In the genomic region with DNA sequence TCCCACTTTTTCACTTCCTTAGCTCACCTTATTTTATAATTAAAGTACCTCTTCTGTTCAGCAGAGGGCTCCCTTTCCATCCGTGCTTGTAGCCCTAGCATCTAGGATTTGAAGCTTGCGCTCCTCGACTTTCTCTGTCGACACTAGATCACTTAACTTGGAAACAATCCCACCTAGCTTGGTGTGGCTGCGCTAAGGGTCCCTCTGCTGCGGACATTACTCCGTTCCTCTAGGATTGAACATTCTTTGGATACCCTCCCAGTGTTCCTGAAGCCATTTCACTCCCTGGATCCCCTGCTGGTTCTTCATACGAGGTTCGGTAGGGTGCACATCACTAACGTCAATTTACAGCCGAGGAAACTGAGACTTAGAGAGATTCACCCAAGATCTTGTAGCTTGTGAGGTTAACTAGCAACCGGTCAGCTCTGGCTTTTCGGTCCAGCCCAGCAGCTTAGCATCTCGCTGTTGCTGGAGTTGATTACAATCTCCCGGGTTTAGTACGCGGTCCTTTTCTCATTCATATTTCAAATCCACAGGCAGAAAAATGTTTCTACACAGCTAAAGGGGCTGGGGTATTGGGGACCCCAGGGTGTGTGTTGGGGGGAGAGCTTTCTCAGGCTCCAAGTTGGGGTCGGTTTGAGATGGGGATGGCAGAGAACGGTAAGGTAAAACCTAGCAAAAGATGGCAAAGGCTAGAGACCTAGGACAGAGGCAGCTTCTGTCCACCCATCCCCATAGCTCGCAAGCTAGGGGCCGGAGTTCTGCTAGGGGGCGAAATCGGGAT, we compare ENCODE assay signal across 8 mouse cellular contexts. TPM values are rescaled to one million over a fixed set of nuclear protein-coding genes. Genes with fewer than 3 reads are reported as not detected.
DNase-seq lines count a peak whose midpoint lies in the region; ATAC-seq and TF ChIP-seq lines count a peak whose summit lies in the region.

No protein-coding gene starts in this region.

- H3K27me3 ChIP-seq in hindbrain, embryonic 11.5 days (ENCODE audit: control insufficient read depth, insufficient read depth, low read length) = peaks cover 3% of the 10 kb centered on the region; the same call in 1 of the 2 replicates

- TF ChIP-seq CTCF in brain, embryonic 14.5 days (IDR thresholded peaks at IDR 0.05; ENCODE audit: borderline replicate concordance, extremely low read depth, insufficient read depth, insufficient read length) = peak; percentile 68; the same call in 1 of the 2 replicates

- H3K4me1 ChIP-seq in hindbrain, embryonic 11.5 days (replicated peaks; ENCODE audit: control insufficient read depth, insufficient read depth, low read length) = no peaks in the 10 kb centered on the region; the same call in 1 of the 2 replicates

- H3K9ac ChIP-seq in hindbrain, embryonic 11.5 days (ENCODE audit: low read depth, low read length) = peak overlapping the region; percentile 49

- H3K9me3 ChIP-seq in hindbrain, embryonic 11.5 days (ENCODE audit: control insufficient read depth, low read length) = no peaks in the 10 kb centered on the region

- H3K36me3 ChIP-seq in hindbrain, embryonic 11.5 days (ENCODE audit: control insufficient read depth, insufficient read depth, low read length) = no peaks in the 10 kb centered on the region

- H3K4me2 ChIP-seq in hindbrain, embryonic 11.5 days (replicated peaks; ENCODE audit: low read depth, low read length) = peak overlapping the region; percentile 75

- 0 out of 2 replicates have a peak overlapping the region, but pooled peaks have one; percentile 7 for H3K27ac ChIP-seq in hindbrain, embryonic 11.5 days (ENCODE audit: low read depth, low read length)

- peak overlapping the region; percentile 87 for H3K4me3 ChIP-seq in hindbrain, embryonic 11.5 days (ENCODE audit: low read depth, low read length)

- no peak for TF ChIP-seq POLR2A in brain, embryonic 14.5 days (IDR thresholded peaks at IDR 0.05; ENCODE audit: borderline replicate concordance, extremely low read depth, insufficient read depth, insufficient read length, poor library complexity, severe bottlenecking)

- DNase-seq in A20 (ENCODE audit: low read depth, low spot score) = peak; percentile 6
- DNase-seq in brain, embryonic 14.5 days (ENCODE audit: low read depth) = peak; percentile 93
- DNase-seq in fibroblast of lung, adult 2 months (ENCODE audit: low read depth) = peak; percentile 16
- peak; percentile 75 for DNase-seq in hindbrain, embryonic 11.5 days (ENCODE audit: low spot score)
- DNase-seq in layer of hippocampus, postnatal 10 days (ENCODE audit: low spot score in 2 of 2) = peak; percentile 30 to 57
- peak; percentile 51 for DNase-seq in lung, postnatal 10 days
- peak; percentile 37 for DNase-seq in right cerebral cortex, postnatal 25 days
- no peak for DNase-seq in urinary bladder, postnatal 10 days (ENCODE audit: low spot score)

- WGBS in hindbrain, embryonic 11.5 days = under 1% methylated on average over 22 of the region's 23 CpGs

- peak; percentile 11 for ATAC-seq in hindbrain, embryonic 11.5 days (ENCODE audit: low FRiP score)

RNA-seq across cellular contexts. Expression of a gene that starts 0.4 kb away (rescaled TPM):
- 68.2 and 68.8 TPM in 2 replicates for polyA plus RNA-seq in brain, embryonic 14.5 days (2012; rRNA removed)
- 27.3 and 30.1 TPM in 2 replicates for polyA plus RNA-seq in hindbrain, embryonic 11.5 days (2014; fragmentation: Nextera tagmentation; extraction: Ambion mirVana)
- 10 to 100 TPM; 29.4 to 30.9 TPM for total RNA-seq in layer of hippocampus, postnatal 10 days (2021)

RNA-seq across cellular contexts. Expression of a gene that starts 49.9 kb away (rescaled TPM):
- 9.2 and 12.2 TPM in 2 replicates for polyA plus RNA-seq in brain, embryonic 14.5 days (2012; rRNA removed)
- polyA plus RNA-seq in hindbrain, embryonic 11.5 days (2014; fragmentation: Nextera tagmentation; extraction: Ambion mirVana) = 11.3 and 13.1 TPM in 2 replicates
- total RNA-seq in layer of hippocampus, postnatal 10 days (2021) = 1 to 10 TPM; 5.0 to 5.2 TPM
